Mouse (Mus musculus): ENCODE measurements around the gene Trappc4.
"Not testable (repeated sequence)": the region's sequence is repeated elsewhere in the genome, so short reads cannot be mapped to it uniquely, and the experiment has no call there.

Trappc4 gene

GRCm38 (mm10) chr9:44406906-44407751, at the start of gene Trappc4, which contains the start of gene Rps25:
Gene Trappc4 (minus strand): TSS chr9:44407600.
Gene Rps25 (plus strand): TSS chr9:44407139.
- DNase-seq (ENCODE audit: low spot score in 2 of 2) = peak; percentile 85 to 88

- no peak for DNase-seq (ENCODE audit: low spot score in 2 of 2)
Observed at GRCm38 (mm10) chr9:44454891-44455220, 47.5 kb upstream of the Trappc4 start, which contains the start of gene Upk2. Gene Upk2 (minus strand): TSS chr9:44454976.

GRCm38 (mm10) chr9:44454132-44454890, 46.9 kb upstream of the Trappc4 start:
- peak; percentile 62 to 75 for DNase-seq (ENCODE audit: low spot score in 2 of 2)

- no peak for DNase-seq (ENCODE audit: low spot score in 2 of 2)
Observed at GRCm38 (mm10) chr9:44450387-44450786, 43.0 kb upstream of the Trappc4 start.

- not testable (repeated sequence) for DNase-seq (ENCODE audit: low spot score in 2 of 2)
Observed at GRCm38 (mm10) chr9:44444402-44445025, 37.1 kb upstream of the Trappc4 start.

- DNase-seq (ENCODE audit: low spot score in 2 of 2) = no peak
Observed at GRCm38 (mm10) chr9:44440961-44441360, 33.6 kb upstream of the Trappc4 start, which contains the start of gene Foxr1. Gene Foxr1 (minus strand): TSS chr9:44441136.

- no peak for DNase-seq (ENCODE audit: low spot score in 2 of 2)
Observed at GRCm38 (mm10) chr9:44435747-44436146, 28.3 kb upstream of the Trappc4 start.

- DNase-seq (ENCODE audit: low spot score in 2 of 2) = no peak
Observed at GRCm38 (mm10) chr9:44432577-44433185, 25.3 kb upstream of the Trappc4 start.

GRCm38 (mm10) chr9:44423576-44423975, 16.2 kb upstream of the Trappc4 start:
- DNase-seq (ENCODE audit: low spot score in 2 of 2) = no peak

GRCm38 (mm10) chr9:44420280-44420898, 13.0 kb upstream of the Trappc4 start:
- no peak for DNase-seq (ENCODE audit: low spot score in 2 of 2)

GRCm38 (mm10) chr9:44419730-44420129, 12.3 kb upstream of the Trappc4 start:
- DNase-seq (ENCODE audit: low spot score in 2 of 2) = not testable (repeated sequence)

GRCm38 (mm10) chr9:44418519-44419385, 11.4 kb upstream of the Trappc4 start, which contains the start of gene Ccdc84:
Gene Ccdc84 (minus strand): TSS chr9:44418569.
- no peak for DNase-seq (ENCODE audit: low spot score in 2 of 2)

- peak; percentile 91 to 92 for DNase-seq (ENCODE audit: low spot score in 2 of 2)
Observed at GRCm38 (mm10) chr9:44417892-44418363, 10.5 kb upstream of the Trappc4 start.

GRCm38 (mm10) chr9:44417156-44417891, 9.9 kb upstream of the Trappc4 start:
- DNase-seq (ENCODE audit: low spot score in 2 of 2) = no peak

- DNase-seq (ENCODE audit: low spot score in 2 of 2) = no peak
Observed at GRCm38 (mm10) chr9:44412781-44413180, 5.4 kb upstream of the Trappc4 start.

GRCm38 (mm10) chr9:44412306-44412705, 4.9 kb upstream of the Trappc4 start:
- no peak for DNase-seq (ENCODE audit: low spot score in 2 of 2)

- no peak for DNase-seq (ENCODE audit: low spot score in 2 of 2)
Observed at GRCm38 (mm10) chr9:44411601-44412130, 4.3 kb upstream of the Trappc4 start.

GRCm38 (mm10) chr9:44410647-44411336, 3.4 kb upstream of the Trappc4 start:
- no peak for DNase-seq (ENCODE audit: low spot score in 2 of 2)
